8 mouse cellular contexts compared by ENCODE assay signal in the genomic region with DNA sequence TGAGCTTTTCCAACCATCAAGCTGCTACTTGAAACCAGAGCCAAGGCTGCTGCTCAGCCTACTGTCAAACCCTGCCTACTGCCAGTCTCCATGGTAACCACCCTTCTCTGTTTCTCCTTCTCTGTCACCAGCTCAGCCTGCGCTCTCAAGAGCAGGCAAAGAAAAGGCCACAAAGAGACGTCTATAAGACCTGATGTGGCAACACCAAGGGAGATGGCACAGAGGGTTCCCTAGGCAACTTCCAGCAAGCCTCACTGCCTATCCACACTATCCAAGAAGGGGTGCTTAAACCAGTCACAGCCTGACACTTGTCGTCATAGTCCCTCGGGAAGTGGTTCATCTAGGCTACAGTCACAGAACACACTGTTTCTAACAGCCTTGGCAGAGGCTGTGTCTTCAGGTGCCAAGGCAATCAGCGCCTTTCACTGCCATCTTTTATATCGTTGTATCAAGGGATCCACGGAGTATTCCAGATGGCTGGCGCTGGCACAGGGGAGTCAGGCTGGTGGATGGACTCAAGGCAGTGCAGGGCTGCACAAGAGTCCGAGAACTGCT. TPM values are rescaled to one million over a fixed set of nuclear protein-coding genes. Genes with fewer than 3 reads are reported as not detected.
A peak's percentile ranks its signal among the peaks of the same experiment; 100 is the strongest.
DNase-seq lines count a peak whose midpoint lies in the region; ATAC-seq lines count a peak whose summit lies in the region.

No protein-coding gene starts in this region.

- H3K27ac ChIP-seq in hindbrain, embryonic 12.5 days = peak overlapping the region; percentile 64; the same call in 1 of the 2 replicates

- intact Hi-C loops in left cerebral cortex, postnatal 36 days (cut with DNase I) = no loop called here
- intact Hi-C loops in gastrocnemius, postnatal 14 days (cut with DNase I; ENCODE audit: low total_unique reads) = no loop called here

- no peak overlapping the region for H3K4me2 ChIP-seq in hindbrain, embryonic 12.5 days (replicated peaks)

- peaks cover 15% of the 10 kb centered on the region for H3K4me1 ChIP-seq in hindbrain, embryonic 12.5 days

- 61% methylated on average over 9 of the region's 9 CpGs for WGBS in hindbrain, embryonic 12.5 days

- DNase-seq in embryo, embryonic 10 days (ENCODE audit: low spot score) = peak; percentile 56
- DNase-seq in embryo, embryonic 11 days = no peak
- peak; percentile 82 for DNase-seq in cerebellum, adult 9-10 months
- peak; percentile 72 to 76 for DNase-seq in left cerebral cortex, postnatal 36 days (ENCODE audit: low spot score in 2 of 2)
- no peak for DNase-seq in gastrocnemius, postnatal 14 days
- no peak for DNase-seq in kidney, postnatal 36 days
- no peak for DNase-seq in urinary bladder, postnatal 25 days (ENCODE audit: low spot score)

- H3K36me3 ChIP-seq in hindbrain, embryonic 12.5 days = peaks cover 35% of the 10 kb centered on the region

- no peak overlapping the region for H3K9ac ChIP-seq in hindbrain, embryonic 12.5 days

- H3K4me3 ChIP-seq in hindbrain, embryonic 12.5 days = no peak overlapping the region

- H3K27me3 ChIP-seq in hindbrain, embryonic 12.5 days = no peaks in the 10 kb centered on the region

- peak; percentile 75 for ATAC-seq in hindbrain, embryonic 12.5 days (ENCODE audit: low FRiP score)

- H3K9me3 ChIP-seq in hindbrain, embryonic 12.5 days (replicated peaks) = no peaks in the 10 kb centered on the region

RNA-seq across cellular contexts. Expression of a gene that starts 33.3 kb away (rescaled TPM):
- polyA plus RNA-seq in hindbrain, embryonic 12.5 days (2016; fragmentation: Nextera tagmentation; extraction: Ambion mirVana) = 36.8 and 40.9 TPM in 2 replicates
- total RNA-seq in left cerebral cortex, postnatal 36 days (2021) = 10 to 100 TPM; 27.1 to 28.2 TPM
- 10 to 100 TPM in 1 of 2 experiments, 1 to 10 TPM in 1; 9.4 to 10.4 TPM for total RNA-seq in gastrocnemius, postnatal 14 days (2021)

RNA-seq across cellular contexts. Expression of a gene that starts 58.9 kb away (rescaled TPM):
- 0.25 TPM in 2 replicates for polyA plus RNA-seq in hindbrain, embryonic 12.5 days (2016; fragmentation: Nextera tagmentation; extraction: Ambion mirVana)
- 1 to 10 TPM; 2.8 to 2.9 TPM for total RNA-seq in left cerebral cortex, postnatal 36 days (2021)
- under 1 TPM; 0.49 to 0.60 TPM for total RNA-seq in gastrocnemius, postnatal 14 days (2021)

Comparison
In these comparisons a context has a peak if more than half of its experiments do, and no peak if none do; other contexts are left out.
1. DNase-seq: peak in embryo, embryonic 10 days (single experiment), cerebellum, adult 9-10 months (single experiment) and left cerebral cortex, postnatal 36 days (2 of 2); none in embryo, embryonic 11 days (single experiment), gastrocnemius, postnatal 14 days (single experiment), kidney, postnatal 36 days (0 of 2) and urinary bladder, postnatal 25 days (single experiment).